Comparison of ENCODE assay signal across 9 mouse cellular contexts in genomic region chr9:42652756-42653155, GRCm38 (mm10).
DNase-seq lines count a peak whose midpoint lies in the region; ATAC-seq and TF ChIP-seq lines count a peak whose summit lies in the region.
"Had no signal": no experiment of that assay in that cellular context is flagged by ENCODE, and none has a peak within 500 bp of the region (broad histone marks: within the 10 kb centered on the region; RNA-seq: fewer than 3 reads in every experiment).

No protein-coding gene starts in this region.

- H3K4me1 ChIP-seq in heart, embryonic 11.5 days (ENCODE audit: control insufficient read depth, insufficient read depth, low read length), result no peaks in the 10 kb centered on the region
- no peaks in the 10 kb centered on the region for H3K4me1 ChIP-seq in G1E (ENCODE audit: insufficient read depth, low read depth, low read length)
- no peaks in the 10 kb centered on the region for H3K4me1 ChIP-seq in lung, postnatal 0 days (ENCODE audit: insufficient read depth, low read depth, low read length)
- no peaks in the 10 kb centered on the region for H3K4me1 ChIP-seq in cerebellum, adult 2 months (ENCODE audit: control insufficient read depth, insufficient read depth, low read length)
- H3K4me1 ChIP-seq: liver, embryonic 13.5 days had no signal

- ATAC-seq in heart, embryonic 11.5 days (replicated peaks; ENCODE audit: insufficient number of reproducible peaks, low FRiP score, low TSS enrichment), result no peak
- ATAC-seq in G1E (ENCODE audit: extremely low read depth, insufficient number of reproducible peaks, low FRiP score, poor library complexity, severe bottlenecking), result no peak
- ATAC-seq in lung, postnatal 0 days, result no peak

- 64% methylated on average over 2 of the region's 2 CpGs for WGBS in heart, embryonic 11.5 days (ENCODE audit: insufficient replicate concordance)
- WGBS in lung, postnatal 0 days, result 76% methylated on average over 2 of the region's 2 CpGs
- WGBS in cerebellum, adult 2 months, result 89% methylated on average over 2 of the region's 2 CpGs

- H3K27ac ChIP-seq in heart, embryonic 11.5 days (ENCODE audit: low read depth, low read length), result no peak overlapping the region
- no peak overlapping the region for H3K27ac ChIP-seq in lung, postnatal 0 days (ENCODE audit: low read length)
- H3K27ac ChIP-seq in cerebellum, adult 2 months (ENCODE audit: insufficient read depth, low read length), result no peak overlapping the region
- H3K27ac ChIP-seq: liver, embryonic 13.5 days had no signal

- H3K9ac ChIP-seq in heart, embryonic 11.5 days (ENCODE audit: low read depth, low read length), result no peak overlapping the region
- H3K9ac ChIP-seq in lung, postnatal 0 days (replicated peaks; ENCODE audit: low read depth), result no peak overlapping the region
- H3K9ac ChIP-seq: liver, embryonic 13.5 days had no signal

- no peaks in the 10 kb centered on the region for H3K9me3 ChIP-seq in heart, embryonic 11.5 days (replicated peaks; ENCODE audit: control insufficient read depth, low read length)
- H3K9me3 ChIP-seq in G1E (replicated peaks), result peaks cover 9% of the 10 kb centered on the region
- no peaks in the 10 kb centered on the region for H3K9me3 ChIP-seq in lung, postnatal 0 days (ENCODE audit: low read length)
- H3K9me3 ChIP-seq: liver, embryonic 13.5 days had no signal

- peak; percentile 61 for DNase-seq in heart, postnatal 4 days
- DNase-seq in G1E (ENCODE audit: low spot score), result peak; percentile 6
- DNase-seq in embryo, embryonic 10 days (ENCODE audit: low spot score), result peak; percentile 85
- peak; percentile 71 for DNase-seq in lung, postnatal 0 days (ENCODE audit: low spot score)
- DNase-seq in layer of hippocampus, postnatal 25 days (ENCODE audit: extremely low spot score in 1 of 2, low spot score in 1 of 2), result no peak
- DNase-seq in layer of hippocampus, adult 18-20 months (ENCODE audit: low spot score in 2 of 2), result no peak
- DNase-seq in cerebellum, adult 2 months, result no peak
- DNase-seq: liver, embryonic 13.5 days had no signal

- 0 out of 2 replicates have a peak, but pooled peaks cover 3% of the 10 kb centered on the region for H3K27me3 ChIP-seq in heart, embryonic 11.5 days (ENCODE audit: control insufficient read depth, insufficient read depth, low read length)
- H3K27me3 ChIP-seq in G1E (ENCODE audit: insufficient read depth, low read length), result peaks cover 2% of the 10 kb centered on the region; the same call in 1 of the 2 replicates
- H3K27me3 ChIP-seq in lung, postnatal 0 days (replicated peaks; ENCODE audit: insufficient read depth, low read length), result no peaks in the 10 kb centered on the region
- no peaks in the 10 kb centered on the region for H3K27me3 ChIP-seq in cerebellum, adult 2 months (ENCODE audit: control insufficient read depth, insufficient read depth, low read length)
- H3K27me3 ChIP-seq: liver, embryonic 13.5 days had no signal

- H3K36me3 ChIP-seq in heart, embryonic 11.5 days (ENCODE audit: control insufficient read depth, insufficient read depth, low read length), result no peaks in the 10 kb centered on the region
- no peaks in the 10 kb centered on the region for H3K36me3 ChIP-seq in G1E (replicated peaks)
- no peaks in the 10 kb centered on the region for H3K36me3 ChIP-seq in lung, postnatal 0 days (ENCODE audit: insufficient read depth, low read length)
- H3K36me3 ChIP-seq: liver, embryonic 13.5 days had no signal

- TF ChIP-seq POLR2A in cerebellum, adult 2 months (IDR thresholded peaks at IDR 0.05; ENCODE audit: borderline replicate concordance, insufficient read depth, low read length), result no peak

- H3K4me3 ChIP-seq in heart, embryonic 11.5 days (ENCODE audit: low read depth, low read length), result no peak overlapping the region
- no peak overlapping the region for H3K4me3 ChIP-seq in G1E (ENCODE audit: low read depth, low read length)
- no peak overlapping the region for H3K4me3 ChIP-seq in lung, postnatal 0 days (ENCODE audit: low read depth, low read length)
- no peak overlapping the region for H3K4me3 ChIP-seq in cerebellum, adult 2 months (replicated peaks; ENCODE audit: insufficient read depth, low read depth, low read length)
- H3K4me3 ChIP-seq: liver, embryonic 13.5 days had no signal

- no peak overlapping the region for H3K4me2 ChIP-seq in heart, embryonic 11.5 days
- no peak overlapping the region for H3K4me2 ChIP-seq in lung, postnatal 0 days (replicated peaks; ENCODE audit: low read depth, low read length)
- H3K4me2 ChIP-seq: liver, embryonic 13.5 days had no signal

- TF ChIP-seq EP300 in lung, postnatal 0 days (IDR thresholded peaks at IDR 0.05), result no peak

- no peak for TF ChIP-seq CTCF in G1E (IDR thresholded peaks at IDR 0.05; ENCODE audit: low read depth, low read length)
- TF ChIP-seq CTCF in lung, postnatal 0 days (IDR thresholded peaks at IDR 0.05), result peak; percentile 26
- no peak for TF ChIP-seq CTCF in cerebellum, adult 2 months (IDR thresholded peaks at IDR 0.05; ENCODE audit: borderline replicate concordance, insufficient read depth, low read depth, low read length)

Comparison
In these comparisons a context has a peak if more than half of its experiments do, and no peak if none do; other contexts are left out.
1. DNase-seq: peak in heart, postnatal 4 days (single experiment), G1E (single experiment), embryo, embryonic 10 days (single experiment) and lung, postnatal 0 days (single experiment); none in layer of hippocampus, postnatal 25 days (0 of 2), layer of hippocampus, adult 18-20 months (0 of 2) and cerebellum, adult 2 months (0 of 2).